Mouse (Mus musculus) kidney, adult 2 months (tissue): ENCODE results near the gene Cnpy1. TPM values are rescaled to one million over a fixed set of nuclear protein-coding genes. Genes with fewer than 3 reads are reported as not detected.

Source experiments
- DNase-seq: peaks from one replicate; pipeline ENCODE4 v3.0.0; 2021
- H3K27ac ChIP-seq: fragments of 200-500 bp; 2 replicates; pipeline ENCODE4 v1.5.1; 2012; ENCODE audit warnings: low read depth, low read length, control low read depth, inconsistent platforms; ENCODE audit not compliant: insufficient read depth
- H3K27me3 ChIP-seq: fragments of 200-500 bp; replicated peaks from 2 replicates; pipeline ENCODE4 v1.6.1; 2012; ENCODE audit warnings: mild to moderate bottlenecking, moderate library complexity, low read length, inconsistent platforms; ENCODE audit not compliant: control insufficient read depth, insufficient read depth
- H3K36me3 ChIP-seq: fragments of 200-500 bp; 2 replicates; pipeline ENCODE4 v1.6.1; 2012; ENCODE audit warnings: mild to moderate bottlenecking, moderate library complexity, low read length, inconsistent platforms; ENCODE audit not compliant: control insufficient read depth, insufficient read depth
- H3K4me1 ChIP-seq: fragments of 200-500 bp; 2 replicates; pipeline ENCODE4 v1.6.1; 2011; ENCODE audit warnings: low read length; ENCODE audit not compliant: control insufficient read depth, insufficient read depth
- H3K4me3 ChIP-seq: fragments of 200-500 bp; 2 replicates; pipeline ENCODE4 v1.5.1; 2011; ENCODE audit warnings: mild to moderate bottlenecking, low read depth, low read length, control low read depth; ENCODE audit not compliant: insufficient read depth
- CTCF ChIP-seq: fragments of 200-500 bp; conservative IDR thresholded peaks from 2 replicates; pipeline ENCODE4 v1.5.1; 2011; ENCODE audit warnings: low read depth, mild to moderate bottlenecking, control low read depth, low read length, moderate library complexity, mixed read lengths; ENCODE audit not compliant: insufficient read depth, insufficient read length
- POLR2A ChIP-seq: fragments of 200-500 bp; IDR thresholded peaks from one replicate; pipeline ENCODE4 v1.6.1; 2011; ENCODE audit warnings: low read depth, low read length, control low read depth
- WGBS: fragments of 180-500 bp; shearing (Covaris S2); methylation state at CpG from one replicate; pipeline ENCODE4 v1.1.7; 2018; 5-methylcytosine and 5-hydroxymethylcytosine counted together
- polyA plus RNA-seq: library from polyadenylated mRNA; depleted of rRNA; stranded (reverse); fragments of >200 nt; gene quantifications from 2 replicates; pipeline ENCODE4 v1.2.3, GENCODE M21; 2012

Cnpy1 gene
- polyA plus RNA-seq, 1 experiment = 0.11 TPM

DNA sequence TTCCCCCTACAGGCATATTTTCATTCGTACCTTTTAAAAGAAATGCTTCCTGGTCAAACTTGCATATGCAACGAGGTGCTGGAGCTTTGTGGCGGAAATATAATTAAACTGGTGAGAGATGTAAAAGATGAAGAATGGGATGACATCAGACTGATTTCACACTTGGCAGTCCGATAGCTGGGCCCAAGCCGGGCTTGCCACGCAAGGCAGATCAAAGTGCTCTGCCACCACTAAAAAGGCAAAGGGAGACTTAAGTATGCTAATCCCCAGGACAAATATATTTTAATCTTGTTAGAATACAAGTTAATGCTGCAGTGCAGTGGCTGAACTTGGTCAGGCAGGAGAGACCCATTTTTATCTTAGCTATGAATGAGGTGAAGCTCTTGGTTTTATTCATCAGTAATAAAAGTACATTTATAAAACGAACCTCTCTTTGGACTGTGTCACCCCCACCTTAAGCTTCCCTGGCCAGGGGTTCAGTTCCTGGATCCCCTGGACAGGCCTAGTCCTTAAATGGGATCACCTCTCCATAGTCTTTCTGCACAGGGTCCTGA lies 66.3 kb downstream of the Cnpy1 start:
- DNase-seq = no peak
- Histone ChIP-seq H3K27ac (no peak overlapping the region), H3K4me1 (no peaks in the 10 kb centered on the region), H3K4me3 (no peak overlapping the region), H3K36me3 (no peaks in the 10 kb centered on the region), H3K27me3 (no peaks in the 10 kb centered on the region; the same call in none of the 2 replicates)
- TF ChIP-seq POLR2A (no peak), CTCF (no peak)
- WGBS = 54% methylated on average over 7 of the region's 7 CpGs

- Histone ChIP-seq H3K27ac (no peak overlapping the region), H3K36me3 (no peaks in the 10 kb centered on the region), H3K4me1 (no peaks in the 10 kb centered on the region), H3K27me3 (peaks cover 1% of the 10 kb centered on the region), H3K4me3 (no peak overlapping the region)
- WGBS = 39% methylated on average over 5 of the region's 5 CpGs
- no peak for DNase-seq
- TF ChIP-seq POLR2A = no peak
- TF ChIP-seq CTCF = no peak
Measured at GRCm38 (mm10) chr5:28178322-28178721, 67.3 kb downstream of the Cnpy1 start.

GRCm38 (mm10) chr5:28176585-28176984 lies 69.0 kb downstream of the Cnpy1 start:
- Histone ChIP-seq H3K4me1 (no peaks in the 10 kb centered on the region), H3K27ac (no peak overlapping the region), H3K36me3 (no peaks in the 10 kb centered on the region), H3K27me3 (peaks cover 3% of the 10 kb centered on the region), H3K4me3 (no peak overlapping the region)
- DNase-seq = no peak
- no peak for TF ChIP-seq CTCF
- no peak for TF ChIP-seq POLR2A
- 15% methylated on average over 2 of the region's 2 CpGs for WGBS

GRCm38 (mm10) chr5:28176023-28176422 lies 69.6 kb downstream of the Cnpy1 start:
- TF ChIP-seq CTCF (no peak), POLR2A (no peak)
- DNase-seq = no peak
- WGBS = 8% methylated on average over 4 of the region's 4 CpGs
- H3K4me3 ChIP-seq = no peak overlapping the region
- no peaks in the 10 kb centered on the region for H3K36me3 ChIP-seq
- H3K4me1 ChIP-seq = no peaks in the 10 kb centered on the region
- no peak overlapping the region for H3K27ac ChIP-seq
- peaks cover 3% of the 10 kb centered on the region for H3K27me3 ChIP-seq

- Histone ChIP-seq H3K4me1 (no peaks in the 10 kb centered on the region), H3K27ac (no peak overlapping the region), H3K27me3 (peaks cover 3% of the 10 kb centered on the region), H3K36me3 (no peaks in the 10 kb centered on the region), H3K4me3 (no peak overlapping the region)
- DNase-seq = no peak
- 4% methylated on average over 10 of the region's 10 CpGs for WGBS
- no peak for TF ChIP-seq CTCF
- TF ChIP-seq POLR2A = no peak
Measured at GRCm38 (mm10) chr5:28175570-28175919, 70.1 kb downstream of the Cnpy1 start.

DNA sequence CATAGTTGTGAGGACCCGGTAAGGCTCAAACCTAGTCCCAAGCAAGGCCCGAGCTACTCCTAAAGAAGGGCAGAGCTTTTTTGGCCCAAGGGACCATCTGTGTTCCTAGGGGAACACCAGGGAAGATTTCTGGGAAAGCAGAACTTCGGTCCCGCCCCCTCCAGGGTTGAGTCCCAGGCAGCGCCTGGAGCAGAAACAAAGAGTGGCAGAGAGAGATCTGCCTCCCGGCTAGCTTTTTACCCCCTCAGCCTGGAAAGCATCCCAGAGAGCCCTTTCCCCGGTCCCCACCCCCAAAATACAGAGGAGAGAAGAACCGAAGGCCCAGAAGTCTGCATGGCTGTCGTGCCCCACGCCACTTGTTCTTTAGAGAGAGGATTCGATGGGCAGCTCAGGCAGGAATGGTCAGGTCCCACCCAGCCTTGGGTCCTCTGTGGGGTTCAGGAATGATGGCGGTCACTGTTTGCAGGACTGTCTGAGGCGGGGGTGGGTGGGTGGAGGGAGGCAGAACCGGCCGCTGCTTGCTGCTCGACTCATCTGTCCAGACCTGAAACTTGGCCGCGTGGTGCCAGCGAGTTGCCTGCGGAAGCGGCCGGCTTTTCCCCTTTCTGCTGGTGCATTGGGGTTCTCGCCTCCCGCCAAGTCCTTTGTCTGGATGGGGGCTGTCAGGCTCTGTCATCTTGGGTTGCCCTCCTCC lies 70.6 kb downstream of the Cnpy1 start:
- H3K27ac ChIP-seq = no peak overlapping the region
- 4% methylated on average over 24 of the region's 24 CpGs for WGBS
- H3K27me3 ChIP-seq = peaks cover 5% of the 10 kb centered on the region
- no peaks in the 10 kb centered on the region for H3K4me1 ChIP-seq
- H3K4me3 ChIP-seq = no peak overlapping the region
- TF ChIP-seq POLR2A (no peak), CTCF (no peak)
- DNase-seq = no peak
- H3K36me3 ChIP-seq = no peaks in the 10 kb centered on the region

DNA sequence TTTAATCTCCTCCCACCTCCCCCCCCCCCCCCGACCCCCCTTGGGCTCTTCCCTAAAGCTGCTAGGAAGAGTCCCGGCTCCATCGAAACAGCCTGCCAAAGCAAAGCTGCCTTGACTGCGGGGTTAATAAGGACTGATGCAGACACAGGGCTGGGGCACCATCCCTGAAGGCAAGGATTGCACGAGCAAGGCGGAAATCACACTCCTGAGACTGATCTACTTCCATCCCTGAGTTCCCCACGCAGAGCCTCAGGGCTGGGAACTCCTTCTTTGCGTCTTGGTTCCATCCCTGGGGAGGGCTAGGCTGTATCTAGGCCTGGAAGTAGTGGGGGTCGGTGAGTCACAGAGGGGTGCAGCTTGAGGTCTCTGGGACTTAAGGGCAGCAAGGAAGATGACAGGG lies 71.5 kb downstream of the Cnpy1 start:
- TF ChIP-seq CTCF (no peak), POLR2A (no peak)
- no peak for DNase-seq
- no peak overlapping the region for H3K27ac ChIP-seq
- H3K4me1 ChIP-seq = no peaks in the 10 kb centered on the region
- WGBS = 4% methylated on average over 8 of the region's 9 CpGs
- no peak overlapping the region for H3K4me3 ChIP-seq
- H3K27me3 ChIP-seq = peaks cover 5% of the 10 kb centered on the region
- no peaks in the 10 kb centered on the region for H3K36me3 ChIP-seq
